Mouse (Mus musculus) embryonic facial prominence, embryonic 13.5 days (tissue): ENCODE measurements around the gene Majin. TPM values are rescaled to one million over a fixed set of nuclear protein-coding genes. Genes with fewer than 3 reads are reported as not detected.

ENCODE experiments used
- ATAC-seq: fragments of 200-750 bp; cut with Nextera tagmentation; 2 replicates; pipeline ENCODE4 v1.8.0; 2017; ENCODE audit warnings: low read depth; ENCODE audit not compliant: insufficient number of reproducible peaks, insufficient read depth, low FRiP score, low TSS enrichment
- H3K27ac ChIP-seq: fragments of 300-500 bp; sonication (generic); 2 replicates; pipeline ENCODE4 v1.5.1; 2015; ENCODE audit warnings: moderate library complexity, mild to moderate bottlenecking, inconsistent platforms
- H3K27me3 ChIP-seq: fragments of 300-500 bp; sonication (generic); 2 replicates; pipeline ENCODE4 v1.6.1; 2015; ENCODE audit warnings: mild to moderate bottlenecking, inconsistent platforms
- H3K36me3 ChIP-seq: fragments of 300-500 bp; sonication (generic); 2 replicates; pipeline ENCODE4 v1.6.1; 2015; ENCODE audit warnings: mild to moderate bottlenecking, inconsistent platforms
- H3K4me1 ChIP-seq: fragments of 300-500 bp; sonication (generic); 2 replicates; pipeline ENCODE4 v1.6.1; 2015; ENCODE audit warnings: inconsistent platforms
- H3K4me2 ChIP-seq: fragments of 300-500 bp; sonication (generic); 2 replicates; pipeline ENCODE4 v1.6.1; 2015; ENCODE audit warnings: moderate library complexity, mild to moderate bottlenecking, inconsistent platforms
- H3K4me3 ChIP-seq: fragments of 300-500 bp; sonication (generic); 2 replicates; pipeline ENCODE4 v1.5.1; 2015; ENCODE audit warnings: mild to moderate bottlenecking, inconsistent platforms
- H3K9ac ChIP-seq: fragments of 300-500 bp; sonication (generic); 2 replicates; pipeline ENCODE4 v1.6.1; 2015; ENCODE audit warnings: mild to moderate bottlenecking, inconsistent platforms
- H3K9me3 ChIP-seq: fragments of 300-500 bp; sonication (generic); 2 replicates; pipeline ENCODE4 v1.6.1; 2016; ENCODE audit warnings: inconsistent platforms
- WGBS: fragments of 180-500 bp; shearing (Covaris S2); methylation state at CpG from one replicate; pipeline ENCODE4 v1.1.7; 2015; ENCODE audit warnings: mixed read lengths; 5-methylcytosine and 5-hydroxymethylcytosine counted together
- polyA plus RNA-seq: library from polyadenylated mRNA; unstranded; fragments of >200 nt; fragmentation: Nextera tagmentation; extraction: Ambion mirVana; gene quantifications from 2 replicates; pipeline ENCODE4 v1.2.1, GENCODE M21; 2015

Gene Majin
- polyA plus RNA-seq, 1 experiment from 2014 or later, result not detected

GRCm38 (mm10) chr19:6242281-6242680, 58.1 kb downstream of the Majin start:
- H3K9me3 ChIP-seq, result no peaks in the 10 kb centered on the region
- H3K36me3 ChIP-seq, result peaks cover 35% of the 10 kb centered on the region
- H3K9ac ChIP-seq, result peak overlapping the region; percentile 95
- H3K27ac ChIP-seq, result no peak overlapping the region
- WGBS, result 3% methylated on average over 4 of the region's 4 CpGs
- H3K4me1 ChIP-seq, result peaks cover 13% of the 10 kb centered on the region
- H3K4me3 ChIP-seq, result peak overlapping the region; percentile 89
- ATAC-seq, result no peak
- H3K4me2 ChIP-seq, result peak overlapping the region; percentile 95
- H3K27me3 ChIP-seq, result no peaks in the 10 kb centered on the region

GRCm38 (mm10) chr19:6243226-6243625, 59.0 kb downstream of the Majin start:
- 78% methylated on average over 5 of the region's 5 CpGs for WGBS
- 0 out of 2 replicates have a peak overlapping the region, but pooled peaks have one; percentile 1 for H3K4me3 ChIP-seq
- no peaks in the 10 kb centered on the region for H3K27me3 ChIP-seq
- H3K36me3 ChIP-seq, result peaks cover 44% of the 10 kb centered on the region
- no peak overlapping the region for H3K27ac ChIP-seq
- no peak for ATAC-seq
- peaks cover 13% of the 10 kb centered on the region for H3K4me1 ChIP-seq
- 0 out of 2 replicates have a peak overlapping the region, but pooled peaks have one; percentile 95 for H3K4me2 ChIP-seq
- H3K9ac ChIP-seq, result peak overlapping the region; percentile 41; the same call in 1 of the 2 replicates
- no peaks in the 10 kb centered on the region for H3K9me3 ChIP-seq

GRCm38 (mm10) chr19:6245806-6246205, 61.6 kb downstream of the Majin start:
- Histone ChIP-seq H3K27ac (no peak overlapping the region), H3K9ac (no peak overlapping the region), H3K4me3 (no peak overlapping the region), H3K4me2 (no peak overlapping the region), H3K9me3 (no peaks in the 10 kb centered on the region), H3K4me1 (peaks cover 13% of the 10 kb centered on the region), H3K36me3 (peaks cover 63% of the 10 kb centered on the region), H3K27me3 (no peaks in the 10 kb centered on the region)
- ATAC-seq, result no peak
- WGBS, result 53% methylated on average over 1 of the region's 1 CpGs

- Histone ChIP-seq H3K9me3 (no peaks in the 10 kb centered on the region), H3K36me3 (peaks cover 82% of the 10 kb centered on the region)
Measured at GRCm38 (mm10) chr19:6247526-6248300, 63.5 kb downstream of the Majin start.

GRCm38 (mm10) chr19:6253021-6253420, 68.8 kb downstream of the Majin start:
- Histone ChIP-seq H3K27me3 (no peaks in the 10 kb centered on the region), H3K27ac (no peak overlapping the region), H3K36me3 (peaks cover 93% of the 10 kb centered on the region), H3K9ac (no peak overlapping the region), H3K4me3 (no peak overlapping the region), H3K9me3 (no peaks in the 10 kb centered on the region), H3K4me2 (no peak overlapping the region), H3K4me1 (no peaks in the 10 kb centered on the region)
- ATAC-seq, result no peak
- WGBS, result 87% methylated on average over 4 of the region's 4 CpGs

More at GRCm38 (mm10) chr19:6247526-6248300, 63.5 kb downstream of the Majin start:
- H3K4me3 ChIP-seq, result no peak overlapping the region
- 92% methylated on average over 29 of the region's 29 CpGs for WGBS
- H3K4me2 ChIP-seq, result no peak overlapping the region
- no peak overlapping the region for H3K27ac ChIP-seq
- H3K9ac ChIP-seq, result no peak overlapping the region
- peaks cover 6% of the 10 kb centered on the region for H3K4me1 ChIP-seq
- no peaks in the 10 kb centered on the region for H3K27me3 ChIP-seq
- ATAC-seq, result no peak

- Histone ChIP-seq H3K36me3 (peaks cover 68% of the 10 kb centered on the region), H3K4me3 (no peak overlapping the region), H3K4me2 (no peak overlapping the region), H3K27me3 (no peaks in the 10 kb centered on the region), H3K4me1 (no peaks in the 10 kb centered on the region), H3K9me3 (0 out of 2 replicates have a peak, but pooled peaks cover 2% of the 10 kb centered on the region), H3K9ac (no peak overlapping the region), H3K27ac (no peak overlapping the region)
- 72% methylated on average over 2 of the region's 2 CpGs for WGBS
- ATAC-seq, result no peak
Measured at GRCm38 (mm10) chr19:6260428-6260827, 76.2 kb downstream of the Majin start.

GRCm38 (mm10) chr19:6260946-6261345, 76.8 kb downstream of the Majin start:
- H3K27ac ChIP-seq, result no peak overlapping the region
- no peak overlapping the region for H3K9ac ChIP-seq
- H3K9me3 ChIP-seq, result 0 out of 2 replicates have a peak, but pooled peaks cover 2% of the 10 kb centered on the region
- no peak overlapping the region for H3K4me2 ChIP-seq
- WGBS, result 86% methylated on average over 4 of the region's 4 CpGs
- H3K36me3 ChIP-seq, result peaks cover 63% of the 10 kb centered on the region
- H3K4me3 ChIP-seq, result no peak overlapping the region
- H3K27me3 ChIP-seq, result no peaks in the 10 kb centered on the region
- H3K4me1 ChIP-seq, result no peaks in the 10 kb centered on the region
- ATAC-seq, result no peak

GRCm38 (mm10) chr19:6261379-6261778, 77.2 kb downstream of the Majin start:
- H3K4me1 ChIP-seq, result no peaks in the 10 kb centered on the region
- no peak overlapping the region for H3K27ac ChIP-seq
- no peak overlapping the region for H3K4me3 ChIP-seq
- H3K27me3 ChIP-seq, result no peaks in the 10 kb centered on the region
- peaks cover 58% of the 10 kb centered on the region for H3K36me3 ChIP-seq
- no peak overlapping the region for H3K4me2 ChIP-seq
- no peak for ATAC-seq
- whole genome bisulfite sequencing, result 92% methylated on average over 14 of the region's 14 CpGs
- H3K9me3 ChIP-seq, result 0 out of 2 replicates have a peak, but pooled peaks cover 2% of the 10 kb centered on the region
- H3K9ac ChIP-seq, result no peak overlapping the region

- H3K4me3 ChIP-seq, result no peak overlapping the region
- no peak for ATAC-seq
- no peaks in the 10 kb centered on the region for H3K4me1 ChIP-seq
- no peaks in the 10 kb centered on the region; the same call in 1 of the 2 replicates for H3K27me3 ChIP-seq
- H3K4me2 ChIP-seq, result no peak overlapping the region
- no peak overlapping the region for H3K9ac ChIP-seq
- 63% methylated on average over 7 of the region's 7 CpGs for WGBS
- H3K36me3 ChIP-seq, result peaks cover 50% of the 10 kb centered on the region
- H3K27ac ChIP-seq, result no peak overlapping the region
- 0 out of 2 replicates have a peak, but pooled peaks cover 2% of the 10 kb centered on the region for H3K9me3 ChIP-seq
Measured at GRCm38 (mm10) chr19:6262222-6262621, 78.0 kb downstream of the Majin start.

- Histone ChIP-seq H3K9ac (no peak overlapping the region), H3K27me3 (no peaks in the 10 kb centered on the region; the same call in 1 of the 2 replicates), H3K4me3 (no peak overlapping the region), H3K4me2 (no peak overlapping the region), H3K9me3 (0 out of 2 replicates have a peak, but pooled peaks cover 2% of the 10 kb centered on the region), H3K36me3 (peaks cover 43% of the 10 kb centered on the region), H3K27ac (no peak overlapping the region), H3K4me1 (no peaks in the 10 kb centered on the region)
- 87% methylated on average over 8 of the region's 8 CpGs for WGBS
- no peak for ATAC-seq
Measured at GRCm38 (mm10) chr19:6262839-6263433, 78.7 kb downstream of the Majin start.

GRCm38 (mm10) chr19:6264200-6264599, 80.0 kb downstream of the Majin start:
- no peaks in the 10 kb centered on the region for H3K4me1 ChIP-seq
- peaks cover 30% of the 10 kb centered on the region for H3K36me3 ChIP-seq
- no peak overlapping the region; the same call in 1 of the 2 replicates for H3K9ac ChIP-seq
- 76% methylated on average over 9 of the region's 9 CpGs for WGBS
- ATAC-seq, result no peak
- H3K27me3 ChIP-seq, result no peaks in the 10 kb centered on the region; the same call in 1 of the 2 replicates
- no peak overlapping the region for H3K27ac ChIP-seq
- H3K9me3 ChIP-seq, result 0 out of 2 replicates have a peak, but pooled peaks cover 2% of the 10 kb centered on the region
- no peak overlapping the region for H3K4me2 ChIP-seq
- no peak overlapping the region for H3K4me3 ChIP-seq
